Mouse (Mus musculus) heart, adult 2 months (tissue): Measurements from ENCODE around the gene Fam71f2. TPM values are rescaled to one million over a fixed set of nuclear protein-coding genes. Genes with fewer than 3 reads are reported as not detected.

Experiments
- DNase-seq, 2 experiments: peaks; one replicate each; pipeline ENCODE4 v3.0.0; 2021
- H3K27ac ChIP-seq: fragments of 200-600 bp; 2 replicates; pipeline ENCODE4 v1.8.1; 2022
- H3K27me3 ChIP-seq: fragments of 200-500 bp; 2 replicates; pipeline ENCODE4 v1.6.1; 2012; ENCODE audit warnings: mild to moderate bottlenecking, low read length, inconsistent platforms, mixed read lengths; ENCODE audit not compliant: control insufficient read depth, insufficient read depth
- H3K36me3 ChIP-seq: fragments of 200-500 bp; 2 replicates; pipeline ENCODE4 v1.6.1; 2012; ENCODE audit warnings: low read length, inconsistent platforms; ENCODE audit not compliant: control insufficient read depth, insufficient read depth
- H3K4me1 ChIP-seq: fragments of 200-500 bp; 2 replicates; pipeline ENCODE4 v1.6.1; 2011; ENCODE audit warnings: low read length; ENCODE audit not compliant: control insufficient read depth, insufficient read depth
- H3K4me3 ChIP-seq: fragments of 200-600 bp; 2 replicates; pipeline ENCODE4 v1.8.1; 2022
- H3K79me2 ChIP-seq: fragments of 200-500 bp; replicated peaks from 2 replicates; pipeline ENCODE4 v1.6.1; 2012; ENCODE audit warnings: mild to moderate bottlenecking, inconsistent platforms, low read length, moderate library complexity, mixed read lengths; ENCODE audit not compliant: control insufficient read depth, insufficient read depth
- H3K9ac ChIP-seq: fragments of 200-500 bp; 2 replicates; pipeline ENCODE4 v1.6.1; 2012; ENCODE audit warnings: low read depth, mild to moderate bottlenecking, control low read depth, inconsistent platforms, low read length, mixed read lengths
- CTCF ChIP-seq: fragments of 200-600 bp; IDR thresholded peaks from 2 replicates; pipeline ENCODE4 v1.8.1; 2022; ENCODE audit warnings: antibody characterized with exemption, mild to moderate bottlenecking, moderate library complexity
- EP300 ChIP-seq: fragments of 200-500 bp; IDR thresholded peaks from 2 replicates; pipeline ENCODE4 v1.6.1; 2011; ENCODE audit warnings: low read depth, low read length, control low read depth; ENCODE audit not compliant: insufficient read depth
- POLR2A ChIP-seq: fragments of 200-500 bp; IDR thresholded peaks from 2 replicates; pipeline ENCODE4 v1.6.1; 2011; ENCODE audit warnings: mild to moderate bottlenecking, low read depth, low read length, control low read depth; ENCODE audit not compliant: insufficient read depth
- WGBS: fragments of 180-500 bp; shearing (Covaris S2); methylation state at CpG from one replicate; pipeline ENCODE4 v1.1.7; 2018; 5-methylcytosine and 5-hydroxymethylcytosine counted together
- intact Hi-C: fragments of 180-260 bp; cut with DNase I; formaldehyde crosslinking; loops from one replicate; pipeline ENCODE4 v1.15.1; 2025
- polyA plus RNA-seq: library from polyadenylated mRNA; depleted of rRNA; stranded (reverse); fragments of >200 nt; gene quantifications from 2 replicates; pipeline ENCODE4 v1.2.3, GENCODE M21; 2012
- total RNA-seq, 2 experiments: library from RNA; stranded (reverse); gene quantifications; 2 replicates each; pipeline ENCODE4 v1.2.3; 2021

Fam71f2 gene
- total and polyA plus RNA-seq, 3 experiments, result 0.70 TPM; not detected in 2

- Histone ChIP-seq H3K27me3 (no peaks in the 10 kb centered on the region), H3K27ac (no peak overlapping the region), H3K79me2 (no peaks in the 10 kb centered on the region), H3K36me3 (no peaks in the 10 kb centered on the region), H3K9ac (no peak overlapping the region), H3K4me3 (no peak overlapping the region), H3K4me1 (peaks cover 2% of the 10 kb centered on the region)
- 72% methylated on average over 7 of the region's 7 CpGs for WGBS
- TF ChIP-seq POLR2A (no peak), EP300 (no peak), CTCF (no peak)
- intact Hi-C loops, result no loop called here
- DNase-seq, result no peak
Observed at GRCm38 (mm10) chr6:29280671-29281070, 1.3 kb downstream of the Fam71f2 start.

GRCm38 (mm10) chr6:29286870-29287269 is 7.5 kb downstream of the Fam71f2 start:
- 80% methylated on average over 7 of the region's 7 CpGs for WGBS
- intact Hi-C loops, result no loop called here
- TF ChIP-seq POLR2A (no peak), EP300 (no peak), CTCF (no peak)

GRCm38 (mm10) chr6:29287481-29287880 is 8.1 kb downstream of the Fam71f2 start:
- Histone ChIP-seq H3K27ac (no peak overlapping the region), H3K79me2 (no peaks in the 10 kb centered on the region), H3K4me1 (no peaks in the 10 kb centered on the region), H3K27me3 (no peaks in the 10 kb centered on the region), H3K9ac (no peak overlapping the region), H3K4me3 (no peak overlapping the region), H3K36me3 (no peaks in the 10 kb centered on the region)
- WGBS, result 66% methylated on average over 6 of the region's 6 CpGs
- intact Hi-C loops, result no loop called here
- TF ChIP-seq EP300 (no peak), CTCF (no peak), POLR2A (no peak)
- no peak for DNase-seq

More at GRCm38 (mm10) chr6:29286870-29287269, 7.5 kb downstream of the Fam71f2 start:
- no peak overlapping the region for H3K9ac ChIP-seq
- H3K79me2 ChIP-seq, result no peaks in the 10 kb centered on the region
- H3K36me3 ChIP-seq, result no peaks in the 10 kb centered on the region
- H3K4me3 ChIP-seq, result no peak overlapping the region
- H3K27me3 ChIP-seq, result no peaks in the 10 kb centered on the region
- DNase-seq, result no peak
- no peaks in the 10 kb centered on the region for H3K4me1 ChIP-seq
- no peak overlapping the region for H3K27ac ChIP-seq

GRCm38 (mm10) chr6:29287944-29288343 is 8.6 kb downstream of the Fam71f2 start:
- Histone ChIP-seq H3K27ac (no peak overlapping the region), H3K79me2 (no peaks in the 10 kb centered on the region), H3K36me3 (no peaks in the 10 kb centered on the region), H3K9ac (no peak overlapping the region), H3K27me3 (no peaks in the 10 kb centered on the region), H3K4me3 (no peak overlapping the region), H3K4me1 (no peaks in the 10 kb centered on the region)
- WGBS, result 53% methylated on average over 5 of the region's 5 CpGs
- DNase-seq, result peak in 1 of 2 experiments; percentile 28
- no peak for TF ChIP-seq POLR2A
- no peak for TF ChIP-seq CTCF
- TF ChIP-seq EP300, result no peak
- intact Hi-C loops, result no loop called here

- H3K27me3 ChIP-seq, result no peaks in the 10 kb centered on the region
- H3K27ac ChIP-seq, result no peak overlapping the region
- H3K36me3 ChIP-seq, result no peaks in the 10 kb centered on the region
- H3K4me3 ChIP-seq, result no peak overlapping the region
- intact Hi-C loops, result no loop called here
- 43% methylated on average over 6 of the region's 6 CpGs for WGBS
- no peaks in the 10 kb centered on the region for H3K4me1 ChIP-seq
- no peak overlapping the region for H3K9ac ChIP-seq
- H3K79me2 ChIP-seq, result no peaks in the 10 kb centered on the region
- DNase-seq, result no peak
- TF ChIP-seq POLR2A, result no peak
- TF ChIP-seq CTCF, result no peak
- no peak for TF ChIP-seq EP300
Observed at GRCm38 (mm10) chr6:29288651-29289050, 9.3 kb downstream of the Fam71f2 start.

- Histone ChIP-seq H3K4me1 (no peaks in the 10 kb centered on the region), H3K36me3 (no peaks in the 10 kb centered on the region), H3K9ac (no peak overlapping the region), H3K79me2 (no peaks in the 10 kb centered on the region), H3K27me3 (no peaks in the 10 kb centered on the region), H3K4me3 (no peak overlapping the region), H3K27ac (no peak overlapping the region)
- intact Hi-C loops, result no loop called here
- 23% methylated on average over 2 of the region's 2 CpGs for whole genome bisulfite sequencing
- TF ChIP-seq CTCF (no peak), POLR2A (no peak), EP300 (no peak)
- DNase-seq, result no peak
Observed at GRCm38 (mm10) chr6:29299112-29299511, 19.7 kb downstream of the Fam71f2 start.

GRCm38 (mm10) chr6:29303251-29303650 is 23.9 kb downstream of the Fam71f2 start:
- no peak for DNase-seq
- H3K27ac ChIP-seq, result no peak overlapping the region
- H3K4me1 ChIP-seq, result no peaks in the 10 kb centered on the region
- no peak overlapping the region for H3K4me3 ChIP-seq
- no peaks in the 10 kb centered on the region for H3K27me3 ChIP-seq
- H3K9ac ChIP-seq, result no peak overlapping the region
- intact Hi-C loops, result no loop called here
- H3K36me3 ChIP-seq, result no peaks in the 10 kb centered on the region
- TF ChIP-seq EP300 (no peak), CTCF (no peak), POLR2A (no peak)
- H3K79me2 ChIP-seq, result no peaks in the 10 kb centered on the region
